Mouse (Mus musculus): Measurements from ENCODE around the gene Nr6a1. TPM values are rescaled to one million over a fixed set of nuclear protein-coding genes. Genes with fewer than 3 reads are reported as not detected.

Gene Nr6a1
- total RNA-seq, 2 experiments from 2014 or later = 0.51 to 0.92 TPM

DNA sequence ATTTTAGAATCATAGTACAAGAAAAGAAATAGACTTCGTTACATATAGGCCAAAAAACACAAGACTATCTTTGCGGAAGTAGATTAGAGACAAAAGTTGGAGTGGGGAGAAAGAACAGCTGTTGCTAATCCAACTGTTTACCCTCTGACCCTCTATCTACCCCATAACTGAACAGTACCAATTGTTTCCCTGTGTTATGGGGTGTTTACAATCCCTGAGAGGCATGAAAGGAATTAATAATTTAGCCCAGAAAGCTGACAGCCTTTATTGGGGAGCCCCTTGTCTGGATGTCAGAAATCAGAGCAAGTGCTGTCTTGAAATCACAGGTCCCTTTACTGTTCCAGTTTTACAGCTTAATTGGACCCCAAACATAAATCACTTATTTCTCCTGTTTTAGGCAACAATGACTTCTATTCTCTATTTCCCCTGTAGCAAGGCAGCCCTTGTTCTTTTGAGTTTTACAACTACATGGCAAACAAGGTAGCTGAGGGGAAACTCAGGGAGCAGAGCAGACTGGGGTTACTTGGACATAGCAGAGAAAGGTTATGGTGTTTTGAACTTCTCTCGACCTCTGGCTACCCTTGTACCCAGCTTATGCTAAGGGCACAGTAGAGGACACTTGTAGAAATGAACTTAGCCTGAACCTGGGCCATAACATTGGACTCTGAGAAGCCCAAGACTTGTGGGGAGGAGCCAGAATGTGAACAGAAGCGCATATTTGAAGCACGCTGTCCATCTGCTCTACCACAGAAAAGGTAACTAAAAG is 46.4 kb downstream of the Nr6a1 start:
- ATAC-seq (ENCODE audit: poor library complexity, severe bottlenecking) = no peak

- no peak for ATAC-seq (ENCODE audit: poor library complexity, severe bottlenecking)
Observed at GRCm38 (mm10) chr2:38874544-38875108, 52.9 kb downstream of the Nr6a1 start.

DNA sequence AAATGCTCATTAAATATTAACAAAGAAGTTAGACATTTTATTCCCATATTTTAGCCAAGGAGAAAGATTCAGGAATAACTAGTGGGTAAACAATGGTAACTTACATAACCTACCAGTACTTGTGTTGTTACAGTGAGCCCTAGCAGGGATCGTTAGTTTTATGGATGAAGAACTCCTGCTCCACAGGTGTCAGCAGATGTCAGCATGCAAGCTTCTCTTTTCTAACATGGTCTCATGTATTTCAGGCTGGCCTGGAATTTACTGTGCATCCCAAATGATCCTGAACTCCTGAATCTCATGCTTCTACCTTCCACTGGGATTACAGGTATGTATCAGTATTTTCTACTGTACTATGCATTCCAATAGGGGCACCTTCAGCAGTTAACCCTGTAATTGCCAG is 54.8 kb downstream of the Nr6a1 start:
- no peak for ATAC-seq (ENCODE audit: poor library complexity, severe bottlenecking)

- peak; percentile 97 for ATAC-seq (ENCODE audit: poor library complexity, severe bottlenecking)
Observed at GRCm38 (mm10) chr2:38866711-38867110, 60.8 kb downstream of the Nr6a1 start.

DNA sequence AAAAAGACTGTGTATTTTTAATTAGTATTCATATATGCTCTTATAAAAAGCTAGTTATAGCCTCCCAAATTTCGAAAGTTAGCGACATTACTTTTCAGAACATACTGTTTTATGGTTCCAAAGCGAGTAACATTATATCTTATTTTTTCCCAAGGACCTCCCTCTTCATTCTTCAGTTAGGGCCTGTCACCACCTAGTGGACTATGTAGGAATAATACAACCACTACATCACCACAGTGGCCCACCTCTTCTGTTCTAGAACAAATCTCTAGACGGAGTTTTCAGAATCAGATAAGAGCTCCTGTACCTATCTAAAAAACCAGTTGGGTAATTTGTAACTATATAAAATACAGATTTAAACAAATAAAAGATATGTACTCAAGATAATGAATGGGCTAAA is 63.5 kb downstream of the Nr6a1 start:
- peak; percentile 88 for ATAC-seq (ENCODE audit: poor library complexity, severe bottlenecking)

DNA sequence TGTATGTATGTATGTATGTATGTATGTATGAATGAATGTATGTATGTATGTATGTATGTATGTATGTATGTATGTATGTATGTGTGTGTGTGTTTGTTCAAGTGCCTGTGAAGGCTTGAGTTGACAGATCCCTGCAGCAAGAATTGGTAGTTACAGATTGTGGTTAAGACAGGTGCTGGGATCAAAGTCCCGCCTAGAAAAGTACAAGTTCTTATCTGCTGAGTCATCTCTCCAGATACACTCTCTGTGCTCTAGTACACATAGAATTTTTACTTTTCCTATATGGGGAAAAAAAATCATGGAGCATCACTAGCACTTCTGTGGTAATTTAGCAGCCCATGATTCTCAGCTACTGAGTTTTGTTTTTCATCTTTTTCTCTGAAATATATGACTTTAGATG is 75.7 kb downstream of the Nr6a1 start:
- no peak for ATAC-seq (ENCODE audit: poor library complexity, severe bottlenecking)

DNA sequence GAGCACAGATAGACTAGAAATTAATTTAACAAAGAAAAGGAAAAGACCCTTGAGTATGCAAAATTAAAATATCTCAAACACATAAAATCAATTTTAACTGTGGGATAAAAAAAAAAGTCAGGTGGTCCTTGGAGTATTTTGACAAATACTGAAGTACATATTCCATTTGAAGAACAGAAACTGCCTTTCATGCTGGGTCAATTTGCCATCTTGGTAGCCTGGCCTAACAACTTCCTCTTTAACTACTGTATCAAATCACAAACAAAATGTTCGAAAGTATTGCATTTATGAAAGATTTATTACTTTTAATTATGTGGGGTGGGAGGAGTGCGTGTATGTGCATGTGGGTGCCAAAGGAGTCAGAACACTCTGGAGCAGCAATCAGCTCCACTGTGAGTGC is 81.2 kb downstream of the Nr6a1 start:
- ATAC-seq (ENCODE audit: poor library complexity, severe bottlenecking) = peak; percentile 87

DNA sequence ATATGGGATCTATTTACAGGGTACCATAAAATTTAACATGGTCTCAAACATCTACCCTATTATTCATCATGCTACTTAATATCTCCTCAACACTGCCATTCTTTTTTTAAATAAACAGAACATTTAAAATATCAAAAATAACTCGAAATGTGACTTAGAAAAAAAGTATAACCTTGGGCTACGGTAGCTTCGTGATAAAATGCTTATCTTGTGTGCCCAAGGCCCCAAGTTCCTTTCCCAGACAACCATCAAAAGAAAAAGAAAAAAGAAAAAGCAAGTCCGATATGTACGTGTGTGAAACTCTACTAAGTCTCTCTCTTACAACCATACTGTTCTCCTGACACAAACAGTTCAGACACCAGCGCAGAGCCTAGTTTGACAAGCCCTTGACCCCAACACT is 92.0 kb downstream of the Nr6a1 start:
- ATAC-seq (ENCODE audit: poor library complexity, severe bottlenecking) = no peak

GRCm38 (mm10) chr2:38831976-38832375 is 95.5 kb downstream of the Nr6a1 start:
- ATAC-seq (ENCODE audit: poor library complexity, severe bottlenecking) = no peak

- no peak for ATAC-seq (ENCODE audit: poor library complexity, severe bottlenecking)
Observed at GRCm38 (mm10) chr2:38829521-38829920, 98.0 kb downstream of the Nr6a1 start.

GRCm38 (mm10) chr2:38827801-38828306 is 99.6 kb downstream of the Nr6a1 start:
- no peak for ATAC-seq (ENCODE audit: poor library complexity, severe bottlenecking)

GRCm38 (mm10) chr2:38826189-38826588 is 101.3 kb downstream of the Nr6a1 start:
- ATAC-seq (ENCODE audit: poor library complexity, severe bottlenecking) = no peak

DNA sequence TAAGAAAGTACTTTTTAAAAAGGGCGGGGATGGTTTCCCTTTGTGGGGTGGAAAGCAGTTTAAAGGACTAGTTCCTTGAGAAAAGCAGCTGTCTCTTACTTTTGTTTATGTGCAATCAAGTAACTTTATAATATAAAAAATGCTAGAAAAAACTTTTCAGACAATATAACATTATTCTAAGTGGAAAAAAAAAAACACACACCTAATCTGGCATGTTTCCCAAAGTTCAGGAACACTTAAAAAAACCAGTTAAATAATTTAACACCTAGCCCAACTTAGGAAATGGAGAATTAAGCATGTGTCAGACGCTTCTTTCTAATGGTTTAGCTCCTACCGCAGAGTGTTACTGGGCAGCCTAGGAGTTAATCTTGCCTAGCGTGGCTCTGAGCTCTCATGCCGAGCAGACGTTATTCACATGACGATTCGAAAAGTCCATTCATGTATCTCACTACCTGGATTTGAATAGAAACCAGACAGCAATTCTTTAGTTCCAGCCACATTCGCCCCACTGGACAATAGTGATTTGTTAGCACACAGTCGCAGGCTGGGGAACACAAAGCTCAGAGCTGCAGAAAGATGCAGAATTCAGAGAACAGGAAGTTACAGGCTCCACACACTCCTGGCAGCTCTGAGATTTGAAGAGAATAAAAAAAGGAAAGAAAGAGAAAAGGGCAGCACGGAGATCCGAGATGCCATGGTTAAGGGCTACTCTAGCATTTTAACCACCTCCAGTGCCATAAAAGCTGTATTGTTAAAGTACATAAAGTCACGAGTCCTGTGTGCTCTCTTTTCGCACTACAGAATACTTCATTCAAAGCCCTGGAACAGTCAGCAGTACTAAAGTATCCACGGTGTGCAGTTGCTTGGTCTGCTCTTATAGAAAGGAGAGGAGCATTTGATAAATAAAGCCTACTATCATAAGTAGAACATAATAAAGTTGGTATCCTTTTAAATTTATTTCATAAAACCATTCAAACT is 102.4 kb downstream of the Nr6a1 start:
- ATAC-seq (ENCODE audit: poor library complexity, severe bottlenecking) = peak; percentile 42; the same call in 1 of the 2 replicates

DNA sequence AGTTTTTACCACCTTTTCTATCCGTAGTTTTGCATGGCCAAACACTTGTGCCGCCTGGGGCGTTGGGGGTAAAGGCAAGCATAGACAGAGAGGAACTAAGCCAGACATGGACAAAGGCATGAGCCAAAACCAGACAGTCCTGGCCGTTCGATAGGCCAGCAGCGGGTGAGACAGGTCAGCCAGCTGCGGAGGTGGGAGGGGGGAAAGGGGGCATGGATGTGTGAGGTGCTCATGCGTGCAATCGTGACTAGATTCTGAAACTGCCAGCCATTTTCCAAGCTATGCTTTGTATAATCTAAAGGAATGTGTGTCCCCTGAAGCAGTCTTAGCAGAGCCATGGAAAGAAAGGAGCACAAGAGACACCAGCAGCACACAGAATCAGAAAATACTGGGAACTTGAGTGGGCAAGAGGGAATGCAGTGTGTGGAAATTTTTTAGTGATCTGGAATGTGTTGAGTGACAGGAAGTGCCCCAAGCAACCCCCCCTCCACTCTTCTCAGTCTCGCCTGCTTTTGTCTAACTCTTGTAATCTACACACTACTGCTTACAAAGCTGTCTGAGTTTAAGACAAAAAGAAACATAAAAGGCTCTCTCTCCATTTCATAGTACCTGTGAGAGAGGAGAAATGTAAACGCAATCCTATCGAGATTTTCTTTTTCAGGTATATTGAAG is 103.4 kb downstream of the Nr6a1 start:
- ATAC-seq (ENCODE audit: poor library complexity, severe bottlenecking) = peak; percentile 77

GRCm38 (mm10) chr2:38823406-38823805 is 104.1 kb downstream of the Nr6a1 start:
- ATAC-seq (ENCODE audit: poor library complexity, severe bottlenecking) = peak; percentile 51

GRCm38 (mm10) chr2:38822995-38823394 is 104.5 kb downstream of the Nr6a1 start:
- peak; percentile 38 for ATAC-seq (ENCODE audit: poor library complexity, severe bottlenecking)

DNA sequence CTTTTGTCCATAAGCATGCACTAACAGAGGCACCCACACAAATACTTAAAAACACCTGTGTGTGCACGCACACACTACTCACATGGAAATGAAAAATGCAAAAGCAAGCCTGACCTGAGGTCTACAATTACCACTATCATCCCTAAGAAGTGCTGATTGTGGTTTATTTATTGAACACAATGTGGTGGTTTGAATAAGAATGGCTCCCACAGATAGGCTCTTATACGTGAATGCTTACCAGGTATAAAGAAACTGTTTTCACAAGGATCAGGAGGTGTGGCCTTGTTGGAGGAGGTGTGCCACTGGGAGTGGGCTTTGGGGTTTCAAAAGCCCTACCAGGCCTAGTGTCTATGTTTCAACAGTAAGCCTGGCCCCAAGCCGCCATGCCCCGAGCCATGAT is 110.0 kb downstream of the Nr6a1 start:
- no peak for ATAC-seq (ENCODE audit: poor library complexity, severe bottlenecking)

DNA sequence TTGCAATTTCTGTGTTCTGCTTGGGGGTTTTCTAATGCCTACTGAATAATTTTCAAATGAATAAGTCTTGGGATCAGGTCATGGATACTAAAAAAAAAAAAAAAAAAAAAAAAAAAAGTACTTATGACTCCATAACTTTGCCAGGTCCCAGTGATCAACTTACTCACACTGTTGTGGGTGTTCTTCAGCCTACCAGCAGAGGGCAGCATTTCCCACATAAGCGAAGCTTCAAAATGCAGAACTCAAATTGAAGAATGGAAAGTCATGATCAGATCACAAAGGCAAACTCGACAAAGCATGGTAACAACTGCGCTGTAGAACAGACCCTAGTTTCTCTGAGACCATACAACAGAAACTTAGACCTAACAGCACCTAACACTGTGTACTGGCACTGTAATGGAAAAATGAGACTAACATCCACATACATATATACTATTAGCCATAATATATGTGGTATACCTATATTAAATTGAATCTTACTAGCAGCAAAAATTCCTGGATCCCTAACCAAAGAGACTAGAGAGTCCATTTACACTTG is 130.3 kb downstream of the Nr6a1 start:
- ATAC-seq (ENCODE audit: poor library complexity, severe bottlenecking) = peak; percentile 98

- no peak for ATAC-seq (ENCODE audit: poor library complexity, severe bottlenecking)
Observed at GRCm38 (mm10) chr2:38787338-38787737, 140.2 kb downstream of the Nr6a1 start.

DNA sequence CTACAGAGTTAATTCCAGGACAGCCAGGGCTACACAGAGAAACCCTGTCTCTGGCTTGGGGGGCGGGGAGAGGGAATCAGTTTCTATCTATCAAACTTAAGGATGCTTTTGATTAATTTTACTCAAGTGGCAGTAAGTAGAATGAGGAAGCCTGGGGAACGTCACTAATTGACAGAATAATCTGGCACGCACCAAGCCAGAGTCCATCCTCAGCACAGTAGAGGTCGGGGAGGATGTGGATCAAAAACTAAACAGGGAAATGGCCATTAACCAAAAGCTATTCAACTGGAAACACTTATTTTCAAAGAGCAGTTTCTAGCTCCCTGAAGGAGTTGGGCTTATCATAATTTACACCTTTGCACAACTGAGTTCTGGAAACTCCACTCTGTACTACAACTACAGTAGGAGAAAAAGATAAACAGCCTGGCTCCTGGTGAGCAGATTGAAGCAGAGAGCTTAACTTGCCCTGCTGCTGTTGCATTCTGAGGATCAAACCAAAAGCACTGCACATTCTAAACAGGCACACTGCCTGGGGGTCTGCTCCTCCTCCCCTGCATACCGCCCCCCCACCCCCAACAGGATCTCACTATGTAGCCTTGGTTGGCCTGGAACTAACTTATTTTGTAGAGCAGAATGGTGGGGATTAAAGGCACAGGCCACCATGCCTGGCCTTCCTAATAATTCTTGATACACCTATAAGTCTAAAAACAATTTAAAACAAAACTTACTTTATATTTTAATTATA is 141.1 kb downstream of the Nr6a1 start:
- no peak for ATAC-seq (ENCODE audit: poor library complexity, severe bottlenecking)

Data from megakaryocyte, adult 5-6 weeks (primary cell).